Mouse (Mus musculus) T-cell, adult 2 months (primary cell): ENCODE results near the gene Ssna1.

Experiments
- DNase-seq: peaks from one replicate; pipeline ENCODE4 v3.0.0; 2022; ENCODE audit warnings: low spot score

Gene Ssna1

DNA sequence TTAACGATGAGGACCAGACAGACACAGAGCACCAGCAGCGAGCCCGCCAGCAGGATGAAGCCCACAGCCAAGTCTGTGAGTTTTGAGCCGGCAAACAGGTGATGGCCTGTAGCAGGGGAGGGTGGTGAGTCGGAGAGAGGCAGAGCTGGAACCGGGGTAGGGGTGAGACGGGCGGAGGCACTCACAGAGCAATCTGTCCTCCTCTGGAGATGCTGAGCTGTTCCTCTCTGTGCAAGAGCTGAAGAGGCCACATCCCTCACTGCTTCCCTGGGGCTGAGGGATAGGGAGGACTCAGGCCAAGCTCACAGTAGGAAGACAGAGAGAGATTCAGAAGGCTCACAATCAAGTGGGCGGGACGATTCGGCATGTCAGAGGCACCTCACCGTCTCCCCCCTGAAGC is 41.2 kb downstream of the Ssna1 start:
- DNase-seq = no peak

DNA sequence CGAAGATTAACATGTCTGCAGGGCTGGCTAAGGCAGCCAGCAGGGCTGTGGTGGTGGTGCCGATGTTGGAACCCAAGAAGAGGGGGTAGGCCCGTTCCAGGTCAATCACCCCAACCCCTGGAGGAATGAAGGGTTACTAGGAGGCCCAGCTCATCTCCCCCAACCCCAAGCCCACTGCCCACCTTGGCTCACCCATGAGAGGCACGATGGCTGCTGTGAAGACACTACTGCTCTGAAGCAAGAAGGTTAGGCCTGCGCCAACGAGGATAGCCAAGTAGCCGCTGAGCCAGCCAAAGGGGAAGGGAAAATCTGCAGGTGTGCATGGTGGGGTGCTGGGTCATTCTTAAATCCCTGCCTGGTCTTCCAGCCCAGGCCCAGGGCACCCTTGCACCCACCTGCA is 41.7 kb downstream of the Ssna1 start:
- DNase-seq = no peak

DNA sequence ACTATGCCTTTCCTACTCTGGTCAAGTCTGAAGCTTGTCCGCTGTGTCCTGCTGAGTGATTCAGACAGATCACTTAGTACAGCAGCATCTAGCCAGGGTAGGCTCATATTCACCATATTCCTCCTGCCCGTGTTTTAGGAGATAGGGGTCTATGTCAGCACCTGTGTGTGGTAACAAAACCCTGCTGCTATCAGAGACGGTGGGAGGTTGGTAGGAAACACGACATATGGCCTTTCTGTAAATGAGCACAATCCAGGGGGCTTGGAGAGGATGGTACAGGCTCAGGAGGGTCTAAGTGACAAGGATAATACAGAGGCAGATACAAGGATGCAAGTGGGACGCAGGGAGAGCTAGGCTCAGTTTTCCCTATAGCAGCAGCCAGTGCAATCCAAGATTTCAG is 42.7 kb downstream of the Ssna1 start:
- no peak for DNase-seq

DNA sequence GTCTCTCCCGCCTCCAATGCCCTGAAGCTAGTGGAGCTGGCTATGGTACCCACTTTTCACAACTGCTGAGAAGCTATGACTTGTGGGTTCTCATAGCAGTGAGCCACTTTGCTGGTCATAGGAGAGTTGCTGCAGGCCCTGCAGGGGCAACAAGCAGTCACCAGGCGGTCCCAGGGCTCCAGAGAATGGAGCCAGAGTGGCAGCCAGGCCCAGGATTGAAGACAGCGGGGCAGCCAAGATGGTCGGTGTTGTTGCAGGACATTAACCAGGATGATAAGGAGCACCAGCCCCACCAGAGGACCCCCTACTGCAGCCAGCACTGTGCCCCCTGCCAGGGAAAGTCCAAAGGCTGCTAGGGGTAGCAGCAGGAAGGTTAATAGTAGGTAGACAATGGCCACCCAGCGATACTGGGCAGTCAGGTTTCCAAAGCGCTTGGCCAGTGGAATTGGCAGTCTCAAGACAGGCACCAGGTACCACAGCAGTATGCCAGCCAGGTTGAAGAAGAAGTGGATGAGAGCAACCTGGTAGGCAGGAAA is 43.2 kb downstream of the Ssna1 start:
- DNase-seq = no peak

DNA sequence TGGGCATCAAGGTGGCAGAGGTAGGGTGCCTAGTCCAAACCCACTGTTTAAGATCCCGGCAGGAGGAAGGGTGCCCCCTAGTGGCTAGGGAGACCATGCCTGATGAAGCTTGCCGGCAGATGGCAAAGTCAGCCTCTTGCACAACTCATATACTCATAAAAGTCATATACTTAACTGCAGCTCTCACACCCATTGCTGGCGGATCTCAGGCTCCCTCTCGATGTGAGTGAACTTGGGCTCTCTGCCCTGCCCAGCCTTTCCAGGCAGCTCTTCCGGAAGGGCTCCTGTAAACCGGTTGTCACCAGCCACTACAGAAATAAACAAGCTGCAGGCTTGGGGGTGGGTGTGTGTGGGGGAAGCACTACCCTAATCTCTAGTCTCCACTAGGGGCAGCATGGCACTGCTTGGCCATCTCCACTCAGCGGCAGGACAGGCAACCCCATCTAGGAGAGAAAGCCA is 43.8 kb downstream of the Ssna1 start:
- DNase-seq = peak; percentile 89

DNA sequence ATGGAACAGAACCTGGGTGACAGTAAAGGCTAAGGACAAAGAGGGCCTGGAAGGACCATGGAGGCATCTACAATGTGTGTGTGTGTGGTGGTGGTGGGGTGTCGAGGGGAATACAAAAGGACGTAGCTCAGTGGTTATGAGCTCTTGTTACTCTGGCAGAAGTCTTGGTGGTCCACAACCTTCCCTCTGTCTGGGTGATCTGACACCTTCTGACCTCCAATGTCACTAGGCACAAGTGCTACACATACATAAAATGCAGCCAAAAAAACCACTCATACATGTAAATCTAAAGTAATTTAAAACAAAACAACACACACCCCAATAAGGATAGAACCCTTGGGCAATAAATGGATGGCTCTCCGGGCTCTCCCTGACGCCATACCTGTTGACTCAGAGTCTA is 44.8 kb downstream of the Ssna1 start:
- no peak for DNase-seq

DNA sequence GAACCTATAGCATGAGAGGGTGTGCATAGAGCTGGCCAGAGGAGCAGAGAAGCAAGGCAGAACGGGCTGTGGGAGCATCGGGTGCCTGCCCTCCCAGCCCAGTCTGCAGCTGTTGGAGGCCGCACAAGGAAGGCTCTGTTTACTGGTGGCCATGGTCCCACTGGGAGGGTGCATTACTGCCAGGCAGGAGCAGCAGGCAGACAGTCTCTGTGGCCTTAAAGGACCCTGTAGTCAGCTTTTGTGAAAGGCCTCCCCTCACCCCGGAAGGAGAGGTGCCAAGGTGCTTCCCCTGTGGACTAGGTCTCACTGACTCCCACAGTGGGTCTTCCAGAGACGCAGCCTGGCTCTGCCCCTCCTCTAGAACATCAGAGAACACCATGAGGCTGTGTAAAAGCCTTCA is 45.4 kb downstream of the Ssna1 start:
- no peak for DNase-seq

DNA sequence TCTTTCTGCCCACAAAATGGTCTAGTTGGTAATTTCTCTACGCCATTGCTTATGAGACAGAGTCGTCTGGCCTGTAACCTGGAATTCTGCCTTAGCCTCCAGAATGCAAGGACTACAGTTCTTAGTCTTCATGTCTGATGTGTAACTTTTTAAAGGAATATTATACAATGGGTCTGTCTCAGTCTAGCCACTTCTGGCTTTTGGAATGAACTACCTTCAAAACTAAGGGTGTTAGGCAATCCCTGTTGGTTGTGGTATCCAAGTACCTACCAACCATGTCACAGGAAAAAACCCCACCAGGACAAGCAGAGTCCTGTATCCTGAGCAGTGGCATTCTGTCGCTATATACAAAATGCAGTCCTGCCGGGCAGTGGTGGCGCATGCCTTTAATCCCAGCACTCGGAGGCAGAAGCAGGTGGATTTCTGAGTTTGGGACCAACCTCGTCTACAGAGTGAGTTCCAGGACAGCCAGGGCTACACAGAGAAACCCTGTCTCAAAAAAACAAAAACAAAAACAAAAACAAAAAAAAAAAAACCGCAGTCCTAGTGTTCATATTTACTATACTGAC is 46.3 kb downstream of the Ssna1 start:
- no peak for DNase-seq

DNA sequence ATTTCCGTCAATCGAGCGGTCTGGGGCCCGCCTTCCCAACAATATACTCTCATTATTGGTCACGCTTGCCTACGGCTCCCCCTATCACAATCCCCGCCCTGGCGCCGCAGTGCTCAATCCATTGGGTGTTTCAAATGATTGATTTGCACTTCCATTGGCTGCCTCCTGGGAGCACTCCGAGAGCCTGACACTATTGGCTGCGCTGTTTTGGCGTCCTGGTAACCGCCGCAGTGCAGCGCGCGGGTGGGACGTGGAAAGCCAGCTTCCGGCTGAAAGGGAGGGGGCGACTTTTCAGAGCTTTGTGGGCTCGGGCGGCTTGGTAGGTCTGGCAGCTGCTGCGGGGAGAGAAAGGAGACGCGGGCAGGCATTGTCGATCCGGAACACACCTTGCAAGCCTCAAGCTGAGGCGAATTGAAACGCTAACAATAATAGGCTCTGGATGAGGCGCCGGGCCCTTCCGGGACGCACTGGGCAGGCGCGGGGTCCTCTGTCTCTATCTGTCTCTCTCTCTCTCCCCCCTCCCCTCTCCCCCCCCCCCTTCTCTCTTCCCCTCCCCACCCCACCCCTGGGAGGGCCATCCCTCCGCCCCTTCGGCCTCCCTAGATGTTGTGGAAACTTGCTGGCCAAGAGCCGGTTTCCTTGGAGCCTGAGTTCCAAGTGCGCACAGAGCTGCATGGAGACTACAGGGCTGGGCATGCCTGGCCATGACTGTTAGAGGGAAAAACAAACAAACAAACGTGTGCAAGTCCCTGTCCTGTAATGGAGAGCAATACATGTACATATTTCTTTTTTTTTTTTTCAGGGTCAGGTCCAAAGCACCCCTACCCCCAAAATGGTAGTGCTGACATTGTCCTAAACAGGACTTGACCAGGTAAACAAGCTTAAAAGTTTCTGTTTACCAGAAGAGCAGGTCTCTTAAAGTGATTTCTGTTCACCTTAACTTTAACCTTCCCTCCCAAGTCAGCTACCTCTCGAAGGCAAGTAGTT is 47.2 kb downstream of the Ssna1 start:
- DNase-seq = peak; percentile 99

DNA sequence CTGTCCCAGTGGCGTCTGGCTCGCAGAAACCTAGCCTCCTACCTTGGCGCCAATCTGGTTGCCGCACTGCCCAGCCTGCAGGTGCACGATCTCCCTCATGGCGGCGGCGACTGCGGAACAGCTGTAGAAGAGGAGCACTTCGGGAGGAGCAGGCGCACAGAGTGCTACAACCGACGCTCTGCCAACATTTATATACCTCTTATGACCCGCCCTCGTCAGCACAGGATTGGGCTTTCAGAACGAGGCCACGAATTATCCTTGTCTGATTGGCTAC is 47.8 kb downstream of the Ssna1 start, which contains the start of gene Tubb4b:
TSS of gene Tubb4b (minus strand) at position 211 of the 274 bp plus-strand sequence.
- DNase-seq = no peak

DNA sequence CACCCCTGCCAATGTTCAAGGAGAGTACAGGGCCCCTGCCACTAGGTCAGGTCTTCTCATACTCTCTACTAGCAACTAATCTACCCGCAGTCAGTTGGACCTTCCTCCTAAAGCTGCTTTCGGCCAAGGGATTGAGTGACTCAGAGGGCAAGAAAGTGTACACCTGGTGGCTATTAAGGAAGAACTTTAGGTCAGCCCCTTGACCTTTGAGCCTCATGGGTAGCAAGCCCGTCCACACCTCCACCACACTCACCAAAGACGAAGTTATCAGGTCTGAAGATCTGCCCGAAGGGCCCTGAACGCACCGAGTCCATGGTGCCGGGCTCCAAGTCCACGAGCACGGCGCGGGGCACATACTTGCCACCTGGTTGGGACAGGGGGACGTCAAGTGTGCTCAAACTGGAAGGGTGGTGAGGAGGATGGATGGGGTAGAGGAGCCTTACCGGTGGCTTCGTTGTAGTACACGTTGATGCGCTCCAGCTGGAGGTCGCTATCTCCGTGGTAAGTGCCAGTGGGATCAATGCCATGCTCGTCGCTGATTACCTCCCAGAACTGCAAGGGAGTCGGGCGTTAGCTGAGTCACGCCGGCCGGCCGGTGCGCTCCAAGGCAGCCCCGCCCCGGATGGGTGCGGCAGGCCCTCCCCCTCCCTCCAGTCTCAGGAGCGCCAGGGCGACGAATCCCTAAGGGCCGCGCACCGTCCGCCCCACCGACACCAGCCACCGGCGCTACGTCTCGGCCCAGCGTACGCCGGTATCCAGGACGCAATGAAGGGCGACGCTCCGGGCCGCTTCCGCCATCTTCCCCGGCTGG is 48.4 kb downstream of the Ssna1 start:
- DNase-seq = no peak

DNA sequence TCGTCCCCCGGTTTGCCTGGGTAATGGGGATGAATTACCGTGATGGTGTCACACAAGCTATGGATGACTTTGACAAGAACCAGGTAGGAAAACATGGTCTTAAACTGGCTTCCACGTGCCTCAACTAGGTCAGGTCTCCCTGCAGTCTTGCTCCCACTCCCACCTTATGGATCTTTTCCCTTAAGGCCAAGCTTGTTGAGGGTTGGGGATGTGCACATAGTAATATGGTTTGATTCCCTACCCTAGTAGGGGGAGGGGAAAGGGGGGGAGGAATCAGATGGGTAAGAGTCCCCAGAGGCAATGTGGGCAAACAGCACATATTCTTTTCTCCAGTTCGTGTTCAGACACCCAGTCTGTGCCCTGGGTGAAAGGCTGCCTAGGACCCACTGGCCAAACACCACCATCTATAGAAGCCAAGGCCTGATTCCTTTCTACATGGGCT is 50.9 kb downstream of the Ssna1 start:
- DNase-seq = no peak
